Comparison of ENCODE assay signal across 10 mouse cellular contexts in genomic region chr7:16043861-16044435, GRCm38 (mm10). TPM values are rescaled to one million over a fixed set of nuclear protein-coding genes. Genes with fewer than 3 reads are reported as not detected.
DNase-seq lines count a peak whose midpoint lies in the region; ATAC-seq and TF ChIP-seq lines count a peak whose summit lies in the region.
"Had no signal": no experiment of that assay in that cellular context is flagged by ENCODE, and none has a peak within 500 bp of the region (broad histone marks: within the 10 kb centered on the region; RNA-seq: fewer than 3 reads in every experiment).

No protein-coding gene starts in this region.

- no peaks in the 10 kb centered on the region for H3K36me3 ChIP-seq in heart, embryonic 16.5 days (ENCODE audit: control insufficient read depth, insufficient read depth)
- no peaks in the 10 kb centered on the region for H3K36me3 ChIP-seq in forebrain, embryonic 16.5 days (ENCODE audit: control insufficient read depth, insufficient read depth)
- H3K36me3 ChIP-seq in midbrain, embryonic 10.5 days = peaks cover 24% of the 10 kb centered on the region; the same call in 1 of the 2 replicates

- peak overlapping the region; percentile 46 for H3K27ac ChIP-seq in heart, embryonic 16.5 days (ENCODE audit: low read length)
- H3K27ac ChIP-seq in bone marrow, adult 2 months (ENCODE audit: control insufficient read depth, insufficient read depth, low read depth, low read length, poor library complexity) = peak overlapping the region; percentile 71
- 0 out of 2 replicates have a peak overlapping the region, but pooled peaks have one; percentile 20 for H3K27ac ChIP-seq in forebrain, embryonic 16.5 days (ENCODE audit: low read length)
- H3K27ac ChIP-seq in midbrain, embryonic 10.5 days (replicated peaks) = peak overlapping the region; percentile 76
- no peak overlapping the region for H3K27ac ChIP-seq in cerebellum, adult 2 months (ENCODE audit: insufficient read depth, low read length)

- no peaks in the 10 kb centered on the region for H3K9me3 ChIP-seq in heart, embryonic 16.5 days (replicated peaks; ENCODE audit: control insufficient read depth, low read length)
- no peaks in the 10 kb centered on the region for H3K9me3 ChIP-seq in forebrain, embryonic 16.5 days (ENCODE audit: control insufficient read depth, low read length)
- no peaks in the 10 kb centered on the region for H3K9me3 ChIP-seq in midbrain, embryonic 10.5 days (replicated peaks)

- no peak for TF ChIP-seq CTCF in bone marrow, adult 2 months (IDR thresholded peaks at IDR 0.05; ENCODE audit: control insufficient read depth, insufficient read depth, low read length)
- no peak for TF ChIP-seq CTCF in cerebellum, adult 2 months (IDR thresholded peaks at IDR 0.05; ENCODE audit: borderline replicate concordance, insufficient read depth, low read depth, low read length)

- no peak overlapping the region for H3K4me3 ChIP-seq in heart, embryonic 16.5 days (ENCODE audit: low read length)
- peak overlapping the region; percentile 34 for H3K4me3 ChIP-seq in bone marrow, adult 2 months (replicated peaks; ENCODE audit: control insufficient read depth, low read depth, low read length)
- H3K4me3 ChIP-seq in forebrain, embryonic 16.5 days (replicated peaks; ENCODE audit: low read length) = no peak overlapping the region
- peak overlapping the region; percentile 97 for H3K4me3 ChIP-seq in midbrain, embryonic 10.5 days
- no peak overlapping the region for H3K4me3 ChIP-seq in cerebellum, adult 2 months (replicated peaks; ENCODE audit: insufficient read depth, low read depth, low read length)

- H3K4me2 ChIP-seq in heart, embryonic 16.5 days (ENCODE audit: low read depth, low read length) = peak overlapping the region; percentile 8
- no peak overlapping the region for H3K4me2 ChIP-seq in forebrain, embryonic 16.5 days (ENCODE audit: low read length)

- no peaks in the 10 kb centered on the region for H3K27me3 ChIP-seq in heart, embryonic 16.5 days (ENCODE audit: control insufficient read depth, insufficient read depth, low read length)
- H3K27me3 ChIP-seq in forebrain, embryonic 16.5 days (replicated peaks; ENCODE audit: control insufficient read depth, insufficient read depth, low read length) = no peaks in the 10 kb centered on the region
- H3K27me3 ChIP-seq in midbrain, embryonic 10.5 days (ENCODE audit: low read depth, poor library complexity, severe bottlenecking) = no peaks in the 10 kb centered on the region
- H3K27me3 ChIP-seq in cerebellum, adult 2 months (ENCODE audit: control insufficient read depth, insufficient read depth, low read length) = no peaks in the 10 kb centered on the region

- no peak for DNase-seq in heart, adult 18-20 months
- no peak for DNase-seq in midbrain, embryonic 10.5 days (ENCODE audit: low spot score)
- no peak for DNase-seq in urinary bladder, postnatal 25 days (ENCODE audit: low spot score)
- no peak for DNase-seq in cerebellum, adult 2 months
- no peak for DNase-seq in adrenal gland, postnatal 10 days
- DNase-seq: thymus, adult 18-20 months had no signal

- ATAC-seq in heart, embryonic 16.5 days (replicated peaks; ENCODE audit: extremely low read depth, insufficient read depth, low FRiP score) = no peak
- no peak for ATAC-seq in forebrain, embryonic 16.5 days

- H3K9ac ChIP-seq in heart, embryonic 16.5 days (ENCODE audit: low read length) = peak overlapping the region; percentile 24; the same call in 1 of the 2 replicates
- H3K9ac ChIP-seq in forebrain, embryonic 16.5 days (replicated peaks; ENCODE audit: low read depth, low read length) = no peak overlapping the region

- TF ChIP-seq POLR2A in bone marrow, adult 2 months (IDR thresholded peaks at IDR 0.05; ENCODE audit: borderline replicate concordance, control insufficient read depth, low read depth, low read length) = no peak
- TF ChIP-seq POLR2A in cerebellum, adult 2 months (IDR thresholded peaks at IDR 0.05; ENCODE audit: borderline replicate concordance, insufficient read depth, low read length) = no peak

- 45% methylated on average over 3 of the region's 3 CpGs for WGBS in heart, embryonic 16.5 days
- 35% methylated on average over 3 of the region's 3 CpGs for WGBS in bone marrow, adult 2 months
- WGBS in forebrain, embryonic 16.5 days = 18% methylated on average over 3 of the region's 3 CpGs
- 51% methylated on average over 3 of the region's 3 CpGs for WGBS in midbrain, embryonic 10.5 days
- 22% methylated on average over 3 of the region's 3 CpGs for WGBS in cerebellum, adult 2 months

- peaks cover 25% of the 10 kb centered on the region for H3K4me1 ChIP-seq in heart, embryonic 16.5 days (ENCODE audit: control insufficient read depth, insufficient read depth, low read length)
- peaks cover 4% of the 10 kb centered on the region; the same call in 1 of the 2 replicates for H3K4me1 ChIP-seq in bone marrow, adult 2 months (ENCODE audit: control insufficient read depth, insufficient read depth, low read length)
- peaks cover 28% of the 10 kb centered on the region for H3K4me1 ChIP-seq in forebrain, embryonic 16.5 days (replicated peaks; ENCODE audit: control insufficient read depth, insufficient read depth, low read length)
- H3K4me1 ChIP-seq in midbrain, embryonic 10.5 days = peaks cover 45% of the 10 kb centered on the region
- peaks cover 25% of the 10 kb centered on the region for H3K4me1 ChIP-seq in cerebellum, adult 2 months (ENCODE audit: control insufficient read depth, insufficient read depth, low read length)

RNA-seq across cellular contexts. Expression of gene Bicra, which starts 3.8 kb away (rescaled TPM):
- 4.7 and 4.8 TPM in 2 replicates for polyA plus RNA-seq in heart, embryonic 16.5 days (2015; fragmentation: Nextera tagmentation; extraction: Ambion mirVana)
- total RNA-seq in heart, adult 18-20 months (2021) = 1 to 10 TPM; 4.2 to 5.9 TPM
- 16.7 and 27.9 TPM in 2 replicates for polyA plus RNA-seq in bone marrow, adult 2 months (2011; ENCODE audit: insufficient read depth, insufficient read length, low replicate concordance, missing spikeins)
- 9.0 and 11.2 TPM in 2 replicates for polyA plus RNA-seq in forebrain, embryonic 16.5 days (2015; fragmentation: Nextera tagmentation; extraction: Ambion mirVana)
- 6.9 and 8.2 TPM in 2 replicates for polyA plus RNA-seq in midbrain, embryonic 10.5 days (2016; fragmentation: Nextera tagmentation; extraction: Ambion mirVana)
- polyA plus RNA-seq in cerebellum, adult 2 months (2012; rRNA removed) = 12.3 and 12.4 TPM in 2 replicates
- 10 to 100 TPM in 1 of 2 experiments, 1 to 10 TPM in 1; 8.5 to 11.0 TPM for total RNA-seq in adrenal gland, postnatal 10 days (2021)

RNA-seq across cellular contexts. Expression of gene Zfp541, which starts 17.7 kb away (rescaled TPM):
- polyA plus RNA-seq in heart, embryonic 16.5 days (2015; fragmentation: Nextera tagmentation; extraction: Ambion mirVana) = 0.05 TPM in 1 of 2 replicates, not detected in the other
- total RNA-seq in heart, adult 18-20 months (2021) = not detected
- polyA plus RNA-seq in bone marrow, adult 2 months (2011; ENCODE audit: insufficient read depth, insufficient read length, low replicate concordance, missing spikeins) = not detected in 2 replicates
- polyA plus RNA-seq in forebrain, embryonic 16.5 days (2015; fragmentation: Nextera tagmentation; extraction: Ambion mirVana) = 0.14 TPM in 1 of 2 replicates, not detected in the other
- not detected in 2 replicates for polyA plus RNA-seq in midbrain, embryonic 10.5 days (2016; fragmentation: Nextera tagmentation; extraction: Ambion mirVana)
- 0.16 and 0.28 TPM in 2 replicates for polyA plus RNA-seq in cerebellum, adult 2 months (2012; rRNA removed)
- total RNA-seq in adrenal gland, postnatal 10 days (2021) = under 1 TPM; 0.09 TPM
- total RNA-seq: common myeloid progenitor, adult 5-6 weeks had no signal

RNA-seq across cellular contexts. Expression of gene Napa, which starts 54.3 kb away (rescaled TPM):
- polyA plus RNA-seq in heart, embryonic 16.5 days (2015; fragmentation: Nextera tagmentation; extraction: Ambion mirVana) = 166 and 168 TPM in 2 replicates
- total RNA-seq in heart, adult 18-20 months (2021) = 10 to 100 TPM; 88.7 to 99.1 TPM
- polyA plus RNA-seq in bone marrow, adult 2 months (2011; ENCODE audit: insufficient read depth, insufficient read length, low replicate concordance, missing spikeins) = 90.4 and 126 TPM in 2 replicates
- polyA plus RNA-seq in forebrain, embryonic 16.5 days (2015; fragmentation: Nextera tagmentation; extraction: Ambion mirVana) = 197 and 220 TPM in 2 replicates
- polyA plus RNA-seq in midbrain, embryonic 10.5 days (2016; fragmentation: Nextera tagmentation; extraction: Ambion mirVana) = 187 and 188 TPM in 2 replicates
- polyA plus RNA-seq in cerebellum, adult 2 months (2012; rRNA removed) = 447 and 471 TPM in 2 replicates
- total RNA-seq in adrenal gland, postnatal 10 days (2021) = 100 to 1,000 TPM; 106 to 109 TPM

Comparison
In these comparisons a context has a peak if more than half of its experiments do, and no peak if none do; other contexts are left out.
1. H3K4me3 ChIP-seq: peak in bone marrow, adult 2 months (single experiment) and midbrain, embryonic 10.5 days (single experiment); none in heart, embryonic 16.5 days (single experiment), forebrain, embryonic 16.5 days (single experiment) and cerebellum, adult 2 months (single experiment).